Comparison of ENCODE assay signal across 8 mouse cellular contexts in the genomic region with DNA sequence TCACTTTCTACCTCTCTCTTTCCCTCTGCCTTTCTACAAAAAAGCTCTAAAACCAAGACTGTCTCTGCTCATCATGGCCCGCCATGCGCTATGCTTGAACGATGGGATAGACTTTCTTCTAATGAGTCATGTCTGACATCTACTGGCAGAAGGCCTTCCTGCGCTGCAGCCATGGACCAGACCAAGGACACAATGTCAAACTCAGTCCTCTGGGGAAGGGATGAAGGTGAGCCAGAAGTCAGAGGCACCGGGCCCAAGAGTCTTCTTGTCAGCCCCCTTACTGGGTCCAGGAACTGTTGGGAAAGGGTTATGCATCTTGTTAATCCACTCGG.
DNase-seq lines count a peak whose midpoint lies in the region; ATAC-seq and TF ChIP-seq lines count a peak whose summit lies in the region.

No protein-coding gene starts in this region.

- peak; percentile 66 for ATAC-seq in hindbrain, embryonic 13.5 days (ENCODE audit: low FRiP score)

- peaks cover 10% of the 10 kb centered on the region; the same call in 1 of the 2 replicates for H3K27me3 ChIP-seq in hindbrain, embryonic 13.5 days

- 20% methylated on average over 6 of the region's 6 CpGs for WGBS in hindbrain, embryonic 13.5 days

- no peak overlapping the region for H3K27ac ChIP-seq in gastrocnemius, adult 2 months
- H3K27ac ChIP-seq in hindbrain, embryonic 13.5 days, result no peak overlapping the region

- no peak for DNase-seq in gastrocnemius, adult 2 months
- no peak for DNase-seq in gastrocnemius, postnatal 4 days (ENCODE audit: low spot score in 2 of 2)
- DNase-seq in 416B (ENCODE audit: low read depth), result peak; percentile 37
- peak; percentile 39 to 43 for DNase-seq in cerebellum, postnatal 14 days
- DNase-seq in lung, postnatal 25 days (ENCODE audit: low spot score), result peak; percentile 4
- peak; percentile 48 for DNase-seq in thymus, postnatal 25 days
- DNase-seq in gastrocnemius, adult 18-20 months (ENCODE audit: low spot score), result no peak

- H3K4me3 ChIP-seq in gastrocnemius, adult 2 months, result no peak overlapping the region
- H3K4me3 ChIP-seq in hindbrain, embryonic 13.5 days, result no peak overlapping the region

- H3K4me1 ChIP-seq in hindbrain, embryonic 13.5 days (replicated peaks), result no peaks in the 10 kb centered on the region

- no peak overlapping the region for H3K4me2 ChIP-seq in hindbrain, embryonic 13.5 days

- intact Hi-C loops in gastrocnemius, adult 2 months (cut with DNase I), result no loop called here

- H3K9me3 ChIP-seq in hindbrain, embryonic 13.5 days, result no peaks in the 10 kb centered on the region

- no peak overlapping the region for H3K9ac ChIP-seq in hindbrain, embryonic 13.5 days

- peak; percentile 49 for TF ChIP-seq CTCF in gastrocnemius, adult 2 months (IDR thresholded peaks at IDR 0.05)

- no peaks in the 10 kb centered on the region for H3K36me3 ChIP-seq in hindbrain, embryonic 13.5 days

Comparison
In these comparisons a context has a peak if more than half of its experiments do, and no peak if none do; other contexts are left out.
1. DNase-seq: peak in 416B (single experiment), cerebellum, postnatal 14 days (2 of 2), lung, postnatal 25 days (single experiment) and thymus, postnatal 25 days (single experiment); none in gastrocnemius, adult 2 months (single experiment), gastrocnemius, postnatal 4 days (0 of 2) and gastrocnemius, adult 18-20 months (single experiment).